Mouse (Mus musculus) erythroid progenitor cell, adult 5-6 weeks (primary cell): Measurements from ENCODE around the gene Dgkd. TPM values are rescaled to one million over a fixed set of nuclear protein-coding genes. Genes with fewer than 3 reads are reported as not detected.

Source experiments
- total RNA-seq, 2 experiments: library from RNA; stranded (forward) in 1 of 2; stranded (reverse) in 1 of 2; fragments of 150-400 nt in 1 of 2; fragments of 186-747, 209-891 nt in 1 of 2; gene quantifications; 2 replicates each; pipeline versions ENCODE4 v1.2.3 to v1.2.4; 2015 to 2017; ENCODE audit warnings: low replicate concordance in 2 of 2

Gene Dgkd
- total RNA-seq, 2 experiments from 2014 or later = 19.3 to 29.3 TPM

Other genes starting within 250 kb of the Dgkd start
- gene Inpp5d, start 233.0 kb upstream of the Dgkd start, total RNA-seq (2015; ENCODE audit: low replicate concordance) = 23.1 and 27.0 TPM in 2 replicates
- 15.1 TPM in 2 replicates for gene Inpp5d, start 233.0 kb upstream of the Dgkd start, total RNA-seq (2017; ENCODE audit: low replicate concordance)
- gene Atg16l1, start 97.4 kb upstream of the Dgkd start, total RNA-seq (2015; ENCODE audit: low replicate concordance) = 30.2 and 44.0 TPM in 2 replicates
- gene Atg16l1, start 97.4 kb upstream of the Dgkd start, total RNA-seq (2017; ENCODE audit: low replicate concordance) = 79.1 and 166 TPM in 2 replicates
- 0.36 and 1.7 TPM in 2 replicates for gene Sag, start 49.6 kb upstream of the Dgkd start, total RNA-seq (2015; ENCODE audit: low replicate concordance)
- gene Sag, start 49.6 kb upstream of the Dgkd start, total RNA-seq (2017; ENCODE audit: low replicate concordance) = not detected in 2 replicates
- gene Usp40, start 155.3 kb downstream of the Dgkd start, total RNA-seq (2015; ENCODE audit: low replicate concordance) = 5.4 and 5.8 TPM in 2 replicates
- gene Usp40, start 155.3 kb downstream of the Dgkd start, total RNA-seq (2017; ENCODE audit: low replicate concordance) = 1.2 and 2.2 TPM in 2 replicates
- gene Ugt1a10, start 202.1 kb downstream of the Dgkd start, total RNA-seq (2015; ENCODE audit: low replicate concordance) = not detected in 2 replicates
- not detected in 2 replicates for gene Ugt1a10, start 202.1 kb downstream of the Dgkd start, total RNA-seq (2017; ENCODE audit: low replicate concordance)
- not detected in 2 replicates for gene Ugt1a9, start 217.5 kb downstream of the Dgkd start, total RNA-seq (2015; ENCODE audit: low replicate concordance)
- not detected in 2 replicates for gene Ugt1a9, start 217.5 kb downstream of the Dgkd start, total RNA-seq (2017; ENCODE audit: low replicate concordance)
- gene Ugt1a8, start 234.5 kb downstream of the Dgkd start, total RNA-seq (2015; ENCODE audit: low replicate concordance) = not detected in 2 replicates
- gene Ugt1a8, start 234.5 kb downstream of the Dgkd start, total RNA-seq (2017; ENCODE audit: low replicate concordance) = not detected in 2 replicates
- gene Ugt1a7c, start 241.8 kb downstream of the Dgkd start, total RNA-seq (2015; ENCODE audit: low replicate concordance) = 4.0 and 7.5 TPM in 2 replicates
- 3.6 and 11.5 TPM in 2 replicates for gene Ugt1a7c, start 241.8 kb downstream of the Dgkd start, total RNA-seq (2017; ENCODE audit: low replicate concordance)
- not detected in 2 replicates for gene Ugt1a6b, start 250.0 kb downstream of the Dgkd start, total RNA-seq (2015; ENCODE audit: low replicate concordance)
- not detected in 2 replicates for gene Ugt1a6b, start 250.0 kb downstream of the Dgkd start, total RNA-seq (2017; ENCODE audit: low replicate concordance)